19 mouse cellular contexts compared by ENCODE assay signal in genomic region chrX:157501871-157502270, GRCm38 (mm10).
"Had no signal": no experiment of that assay in that cellular context is flagged by ENCODE, and none has a peak within 500 bp of the region (broad histone marks: within the 10 kb centered on the region; RNA-seq: fewer than 3 reads in every experiment).

No protein-coding gene starts in this region.

- H3K27me3 ChIP-seq: intestine, embryonic 15.5 days; neural tube, embryonic 12.5 days; neural tube, embryonic 15.5 days; stomach, embryonic 15.5 days had no signal

- ATAC-seq: intestine, embryonic 15.5 days; liver, postnatal 0 days had no signal

- DNase-seq: kidney, adult 11 months; kidney, adult 8-10 months; kidney, postnatal 14 days; kidney, postnatal 4 days; left cerebral cortex, postnatal 4 days; liver, postnatal 0 days; midbrain, embryonic 14.5 days; retina, postnatal 1 day; right cerebral cortex, postnatal 25 days; spleen, adult 18-20 months; thymus, postnatal 25 days had no signal

- H3K4me2 ChIP-seq: intestine, embryonic 15.5 days; limb, embryonic 15.5 days; liver, embryonic 11.5 days; midbrain, embryonic 11.5 days; neural tube, embryonic 12.5 days; neural tube, embryonic 15.5 days; stomach, embryonic 15.5 days had no signal

- H3K36me3 ChIP-seq: intestine, embryonic 15.5 days; limb, embryonic 15.5 days; neural tube, embryonic 12.5 days; neural tube, embryonic 15.5 days; stomach, embryonic 15.5 days had no signal

- H3K27ac ChIP-seq: intestine, embryonic 15.5 days; limb, embryonic 15.5 days; liver, embryonic 14.5 days; neural tube, embryonic 12.5 days; neural tube, embryonic 15.5 days; stomach, embryonic 15.5 days had no signal

- H3K9ac ChIP-seq: intestine, embryonic 15.5 days; limb, embryonic 15.5 days; liver, embryonic 14.5 days; liver, postnatal 0 days; neural tube, embryonic 12.5 days; neural tube, embryonic 15.5 days; stomach, embryonic 15.5 days had no signal

- H3K9me3 ChIP-seq: intestine, embryonic 15.5 days; limb, embryonic 15.5 days; neural tube, embryonic 12.5 days; neural tube, embryonic 15.5 days; stomach, embryonic 15.5 days had no signal

- H3K4me1 ChIP-seq: intestine, embryonic 15.5 days; limb, embryonic 15.5 days; neural tube, embryonic 12.5 days; neural tube, embryonic 15.5 days; stomach, embryonic 15.5 days had no signal

- H3K4me3 ChIP-seq: intestine, embryonic 15.5 days; limb, embryonic 15.5 days; neural tube, embryonic 12.5 days; neural tube, embryonic 15.5 days; stomach, embryonic 15.5 days had no signal
